Mouse (Mus musculus): ENCODE results near the gene Map3k19. TPM values are rescaled to one million over a fixed set of nuclear protein-coding genes. Genes with fewer than 3 reads are reported as not detected.

Gene Map3k19
- 0.16 and 0.21 TPM in 2 replicates for polyA plus RNA-seq (2015; fragmentation: Nextera tagmentation; extraction: Ambion mirVana)

GRCm38 (mm10) chr1:127854486-127855222 lies at the start of gene Map3k19:
TSS of gene Map3k19 (minus strand) at chr1:127855031.
- ATAC-seq (replicated peaks; ENCODE audit: extremely low read depth, insufficient read depth, low FRiP score), result no peak
- no peak within 1 kb of the TSS for H3K9ac ChIP-seq (ENCODE audit: low read length)
- H3K4me2 ChIP-seq (ENCODE audit: low read depth, low read length), result no peak within 1 kb of the TSS
- no peaks in the 10 kb centered on the region for H3K27me3 ChIP-seq (ENCODE audit: control insufficient read depth, insufficient read depth, low read length)
- H3K9me3 ChIP-seq (replicated peaks; ENCODE audit: control insufficient read depth, low read length), result peaks cover 8% of the 10 kb centered on the region
- WGBS, result 80% methylated on average over 14 of the region's 14 CpGs
- no peaks in the 10 kb centered on the region for H3K36me3 ChIP-seq (ENCODE audit: control insufficient read depth, insufficient read depth)
- no peaks in the 10 kb centered on the region for H3K4me1 ChIP-seq (ENCODE audit: control insufficient read depth, insufficient read depth, low read length)
- H3K27ac ChIP-seq (ENCODE audit: low read length), result no peak within 1 kb of the TSS
- no peak within 1 kb of the TSS for H3K4me3 ChIP-seq (ENCODE audit: low read length)

- no peaks in the 10 kb centered on the region for H3K4me1 ChIP-seq (ENCODE audit: control insufficient read depth, insufficient read depth, low read length)
- no peak for ATAC-seq (replicated peaks; ENCODE audit: extremely low read depth, insufficient read depth, low FRiP score)
- H3K27ac ChIP-seq (ENCODE audit: low read length), result no peak overlapping the region
- no peak overlapping the region for H3K9ac ChIP-seq (ENCODE audit: low read length)
- H3K4me2 ChIP-seq (ENCODE audit: low read depth, low read length), result no peak overlapping the region
- peaks cover 11% of the 10 kb centered on the region for H3K36me3 ChIP-seq (ENCODE audit: control insufficient read depth, insufficient read depth)
- H3K4me3 ChIP-seq (ENCODE audit: low read length), result no peak overlapping the region
- WGBS, result 65% methylated on average over 1 of the region's 1 CpGs
- H3K27me3 ChIP-seq (ENCODE audit: control insufficient read depth, insufficient read depth, low read length), result no peaks in the 10 kb centered on the region
- no peaks in the 10 kb centered on the region for H3K9me3 ChIP-seq (replicated peaks; ENCODE audit: control insufficient read depth, low read length)
Observed at GRCm38 (mm10) chr1:127899401-127899800, 44.6 kb upstream of the Map3k19 start.

GRCm38 (mm10) chr1:127869276-127869675 lies 14.4 kb upstream of the Map3k19 start:
- H3K9me3 ChIP-seq (replicated peaks; ENCODE audit: control insufficient read depth, low read length), result no peaks in the 10 kb centered on the region
- peaks cover 3% of the 10 kb centered on the region for H3K36me3 ChIP-seq (ENCODE audit: control insufficient read depth, insufficient read depth)
- peak overlapping the region; percentile 78 for H3K4me2 ChIP-seq (ENCODE audit: low read depth, low read length)
- peak overlapping the region; percentile 80 for H3K9ac ChIP-seq (ENCODE audit: low read length)
- peak overlapping the region; percentile 71 for H3K4me3 ChIP-seq (ENCODE audit: low read length)
- 18% methylated on average over 8 of the region's 8 CpGs for WGBS
- H3K27me3 ChIP-seq (ENCODE audit: control insufficient read depth, insufficient read depth, low read length), result no peaks in the 10 kb centered on the region
- no peak for ATAC-seq (replicated peaks; ENCODE audit: extremely low read depth, insufficient read depth, low FRiP score)
- peaks cover 6% of the 10 kb centered on the region for H3K4me1 ChIP-seq (ENCODE audit: control insufficient read depth, insufficient read depth, low read length)
- peak overlapping the region; percentile 84 for H3K27ac ChIP-seq (ENCODE audit: low read length)

- H3K36me3 ChIP-seq (ENCODE audit: control insufficient read depth, insufficient read depth), result peaks cover 2% of the 10 kb centered on the region; the same call in 1 of the 2 replicates
- H3K27me3 ChIP-seq (ENCODE audit: control insufficient read depth, insufficient read depth, low read length), result no peaks in the 10 kb centered on the region
Observed at GRCm38 (mm10) chr1:127868300-127869261, 13.8 kb upstream of the Map3k19 start, which contains the start of gene Rab3gap1. TSS of gene Rab3gap1 (plus strand) at chr1:127868773.

GRCm38 (mm10) chr1:127863806-127864205 lies 9.0 kb upstream of the Map3k19 start:
- no peaks in the 10 kb centered on the region for H3K4me1 ChIP-seq (ENCODE audit: control insufficient read depth, insufficient read depth, low read length)
- ATAC-seq (replicated peaks; ENCODE audit: extremely low read depth, insufficient read depth, low FRiP score), result no peak
- no peak overlapping the region for H3K27ac ChIP-seq (ENCODE audit: low read length)
- no peak overlapping the region for H3K4me2 ChIP-seq (ENCODE audit: low read depth, low read length)
- H3K36me3 ChIP-seq (ENCODE audit: control insufficient read depth, insufficient read depth), result no peaks in the 10 kb centered on the region
- H3K27me3 ChIP-seq (ENCODE audit: control insufficient read depth, insufficient read depth, low read length), result no peaks in the 10 kb centered on the region
- H3K4me3 ChIP-seq (ENCODE audit: low read length), result no peak overlapping the region
- WGBS, result 74% methylated on average over 7 of the region's 7 CpGs
- H3K9ac ChIP-seq (ENCODE audit: low read length), result no peak overlapping the region
- H3K9me3 ChIP-seq (replicated peaks; ENCODE audit: control insufficient read depth, low read length), result no peaks in the 10 kb centered on the region

More at GRCm38 (mm10) chr1:127868300-127869261, 13.8 kb upstream of the Map3k19 start, which contains the start of gene Rab3gap1:
- WGBS, result 11% methylated on average over 47 of the region's 47 CpGs
- ATAC-seq (replicated peaks; ENCODE audit: extremely low read depth, insufficient read depth, low FRiP score), result peak; percentile 96
- Histone ChIP-seq H3K4me2 (ENCODE audit: low read depth, low read length) (peak within 1 kb of the TSS; percentile 78), H3K27ac (ENCODE audit: low read length) (peak within 1 kb of the TSS; percentile 84), H3K4me1 (ENCODE audit: control insufficient read depth, insufficient read depth, low read length) (peaks cover 6% of the 10 kb centered on the region), H3K9me3 (replicated peaks; ENCODE audit: control insufficient read depth, low read length) (no peaks in the 10 kb centered on the region), H3K9ac (ENCODE audit: low read length) (peak within 1 kb of the TSS; percentile 80), H3K4me3 (ENCODE audit: low read length) (peak within 1 kb of the TSS; percentile 71)

- no peaks in the 10 kb centered on the region for H3K4me1 ChIP-seq (ENCODE audit: control insufficient read depth, insufficient read depth, low read length)
- WGBS, result 77% methylated on average over 5 of the region's 5 CpGs
- H3K27me3 ChIP-seq (ENCODE audit: control insufficient read depth, insufficient read depth, low read length), result no peaks in the 10 kb centered on the region
- ATAC-seq (replicated peaks; ENCODE audit: extremely low read depth, insufficient read depth, low FRiP score), result no peak
- H3K4me3 ChIP-seq (ENCODE audit: low read length), result no peak overlapping the region
- no peak overlapping the region for H3K27ac ChIP-seq (ENCODE audit: low read length)
- no peak overlapping the region for H3K9ac ChIP-seq (ENCODE audit: low read length)
- no peaks in the 10 kb centered on the region for H3K9me3 ChIP-seq (replicated peaks; ENCODE audit: control insufficient read depth, low read length)
- no peak overlapping the region for H3K4me2 ChIP-seq (ENCODE audit: low read depth, low read length)
- no peaks in the 10 kb centered on the region for H3K36me3 ChIP-seq (ENCODE audit: control insufficient read depth, insufficient read depth)
Observed at GRCm38 (mm10) chr1:127861900-127862299, 7.1 kb upstream of the Map3k19 start.

- Histone ChIP-seq H3K4me2 (ENCODE audit: low read depth, low read length) (no peak overlapping the region), H3K4me3 (ENCODE audit: low read length) (no peak overlapping the region), H3K27me3 (ENCODE audit: control insufficient read depth, insufficient read depth, low read length) (no peaks in the 10 kb centered on the region), H3K4me1 (ENCODE audit: control insufficient read depth, insufficient read depth, low read length) (no peaks in the 10 kb centered on the region), H3K27ac (ENCODE audit: low read length) (no peak overlapping the region), H3K36me3 (ENCODE audit: control insufficient read depth, insufficient read depth) (no peaks in the 10 kb centered on the region), H3K9me3 (replicated peaks; ENCODE audit: control insufficient read depth, low read length) (no peaks in the 10 kb centered on the region), H3K9ac (ENCODE audit: low read length) (no peak overlapping the region)
- ATAC-seq (replicated peaks; ENCODE audit: extremely low read depth, insufficient read depth, low FRiP score), result no peak
- WGBS, result 88% methylated on average over 4 of the region's 4 CpGs
Observed at GRCm38 (mm10) chr1:127860492-127860891, 5.7 kb upstream of the Map3k19 start.

GRCm38 (mm10) chr1:127859799-127860400 lies 5.1 kb upstream of the Map3k19 start:
- no peak overlapping the region for H3K4me2 ChIP-seq (ENCODE audit: low read depth, low read length)
- 65% methylated on average over 6 of the region's 6 CpGs for WGBS
- no peak overlapping the region for H3K4me3 ChIP-seq (ENCODE audit: low read length)
- H3K9ac ChIP-seq (ENCODE audit: low read length), result no peak overlapping the region
- H3K27me3 ChIP-seq (ENCODE audit: control insufficient read depth, insufficient read depth, low read length), result no peaks in the 10 kb centered on the region
- H3K4me1 ChIP-seq (ENCODE audit: control insufficient read depth, insufficient read depth, low read length), result no peaks in the 10 kb centered on the region
- H3K9me3 ChIP-seq (replicated peaks; ENCODE audit: control insufficient read depth, low read length), result no peaks in the 10 kb centered on the region
- H3K36me3 ChIP-seq (ENCODE audit: control insufficient read depth, insufficient read depth), result no peaks in the 10 kb centered on the region
- no peak for ATAC-seq (replicated peaks; ENCODE audit: extremely low read depth, insufficient read depth, low FRiP score)
- H3K27ac ChIP-seq (ENCODE audit: low read length), result no peak overlapping the region
